Mouse (Mus musculus): ENCODE measurements around the gene Sult1a1.

The Sult1a1 gene

GRCm38 (mm10) chr7:126659771-126660170, 16.5 kb downstream of the Sult1a1 start:
- no peak for DNase-seq (ENCODE audit: low spot score)

DNA sequence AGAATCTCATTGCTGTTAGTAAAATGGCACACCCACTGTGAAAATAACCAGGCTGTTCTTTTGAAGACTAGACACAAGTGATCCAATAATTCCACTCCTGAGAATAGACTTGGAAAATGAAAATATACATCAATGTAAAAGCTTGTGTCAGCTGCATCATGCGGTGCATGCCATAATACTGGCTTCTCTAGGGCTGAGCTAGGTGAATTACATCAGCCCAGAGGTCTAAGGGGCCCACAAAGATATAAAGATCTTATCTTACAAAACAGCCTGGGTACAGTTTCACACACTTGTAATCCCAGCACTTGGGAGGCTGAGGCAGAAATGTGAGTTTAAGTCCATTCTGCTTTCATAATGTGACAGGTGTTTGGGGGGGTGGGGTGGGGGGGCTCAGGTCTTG, 18.7 kb downstream of the Sult1a1 start:
- DNase-seq (ENCODE audit: low spot score): no peak

GRCm38 (mm10) chr7:126655695-126656094, 20.5 kb downstream of the Sult1a1 start:
- DNase-seq (ENCODE audit: low spot score): no peak

DNA sequence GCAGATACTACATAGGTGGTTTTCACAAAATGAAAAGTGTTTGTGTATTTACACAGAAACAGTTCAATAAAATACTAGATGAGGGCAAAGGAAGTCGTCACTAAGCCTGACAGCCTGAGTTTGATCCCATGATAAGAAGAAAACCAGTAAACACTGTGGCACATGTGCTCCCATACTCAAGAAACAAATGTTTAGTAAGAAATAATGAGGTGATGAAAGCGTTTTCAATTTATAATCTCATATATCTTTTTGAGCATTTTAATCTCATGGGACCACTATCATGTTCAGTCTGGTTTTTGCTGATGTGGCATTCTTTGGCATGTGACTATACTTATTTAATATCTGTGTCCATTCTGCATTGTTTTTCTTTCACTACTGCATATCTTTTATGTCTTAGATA, 22.2 kb downstream of the Sult1a1 start:
- DNase-seq (ENCODE audit: low spot score): no peak

GRCm38 (mm10) chr7:126650852-126651251, 25.4 kb downstream of the Sult1a1 start:
- DNase-seq (ENCODE audit: low spot score): no peak

- peak; percentile 97 for DNase-seq (ENCODE audit: low spot score)
Observed at GRCm38 (mm10) chr7:126649231-126650051, 26.8 kb downstream of the Sult1a1 start, which contains the start of gene Sgf29. Sgf29 (plus strand) TSS chr7:126649309.

GRCm38 (mm10) chr7:126648486-126648885, 27.7 kb downstream of the Sult1a1 start:
- DNase-seq (ENCODE audit: low spot score): no peak

DNA sequence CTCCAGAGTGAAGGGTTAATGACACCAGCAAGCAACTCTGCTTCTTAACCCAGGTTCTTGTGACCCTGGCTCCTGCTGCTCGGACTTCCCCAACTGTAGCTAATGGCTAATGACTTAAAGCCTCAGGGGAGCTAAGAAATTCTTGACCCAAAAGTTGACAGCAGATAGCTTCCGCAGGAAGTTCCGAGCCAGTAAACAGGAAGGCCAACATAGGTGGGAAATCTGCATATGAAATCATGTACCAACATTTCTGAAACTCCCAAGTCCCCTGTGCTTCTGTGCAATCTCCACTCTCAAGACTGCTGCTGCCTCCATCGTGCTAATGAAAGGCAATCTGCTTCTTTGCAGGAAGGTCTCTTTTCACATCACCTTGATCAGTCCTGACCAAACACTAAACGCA, 30.5 kb downstream of the Sult1a1 start:
- no peak for DNase-seq (ENCODE audit: low spot score)

DNA sequence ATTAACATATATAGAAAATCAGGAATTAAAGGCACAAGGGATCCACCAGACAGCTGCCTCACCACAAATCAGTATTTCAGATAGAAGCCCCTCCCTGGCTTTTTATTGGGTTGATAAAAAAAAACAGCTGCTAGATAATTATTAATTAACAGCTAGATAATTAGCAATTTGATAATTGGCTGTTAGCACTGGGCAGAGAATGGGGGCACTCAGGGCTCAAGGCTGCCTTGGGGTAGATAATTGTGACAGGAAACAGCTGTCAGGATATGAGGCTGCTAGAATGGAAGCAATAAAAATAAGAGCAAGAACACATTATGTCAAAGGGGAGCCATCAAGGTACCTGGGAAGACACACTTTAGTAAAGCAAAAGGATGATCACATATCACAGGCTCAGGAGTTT, 31.3 kb downstream of the Sult1a1 start:
- no peak for DNase-seq (ENCODE audit: low spot score)

- DNase-seq (ENCODE audit: low spot score): no peak
Observed at GRCm38 (mm10) chr7:126644345-126644744, 31.9 kb downstream of the Sult1a1 start.

DNA sequence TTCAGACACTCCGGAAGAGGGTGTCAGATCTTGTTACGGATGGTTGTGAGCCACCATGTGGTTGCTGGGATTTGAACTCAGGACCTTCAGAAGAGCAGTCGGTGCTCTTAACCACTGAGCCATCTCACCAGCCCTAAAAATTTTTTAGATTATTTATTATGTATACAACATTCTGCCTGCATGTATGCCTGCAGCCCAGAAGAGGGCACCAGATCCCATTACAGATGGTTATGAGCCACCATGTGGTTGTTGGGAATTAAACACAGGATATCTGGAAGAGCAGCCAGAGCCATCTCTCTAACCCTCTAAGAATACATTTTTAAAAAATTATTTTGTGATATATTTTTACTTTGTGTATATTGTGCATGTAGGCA, 33.0 kb downstream of the Sult1a1 start:
- DNase-seq (ENCODE audit: low spot score): peak; percentile 64

DNA sequence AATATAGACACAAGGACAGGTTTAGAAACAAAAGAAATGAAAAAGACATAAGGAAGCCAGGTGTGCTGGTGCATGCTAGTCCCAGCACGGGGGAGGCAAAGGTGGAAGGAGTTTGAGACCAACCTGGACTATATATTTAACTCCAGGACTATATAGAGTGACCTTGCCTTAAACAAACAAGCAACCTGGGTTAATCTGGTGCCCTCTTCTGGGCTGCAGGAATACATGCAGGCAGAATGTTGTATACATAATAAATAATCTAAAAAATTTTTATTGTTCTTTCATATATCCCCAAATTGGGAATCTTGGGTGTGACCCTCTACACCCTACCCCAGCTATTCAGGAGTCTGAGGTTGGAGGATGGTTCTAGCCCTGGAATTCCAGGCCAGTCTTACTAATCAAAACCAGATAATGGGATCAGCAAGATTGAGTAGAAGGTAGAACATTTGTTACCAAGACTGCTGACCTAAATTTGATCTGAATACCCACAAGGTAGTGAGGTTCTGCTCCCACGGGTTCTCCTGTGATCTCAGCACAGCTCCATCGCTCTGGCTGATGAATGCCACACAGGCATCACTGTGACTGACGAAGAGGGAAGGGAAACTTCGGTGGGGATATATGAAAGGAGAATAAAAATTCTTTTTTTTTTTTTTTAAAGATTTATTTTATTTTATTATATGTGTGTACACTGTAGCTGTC, 33.5 kb downstream of the Sult1a1 start:
- DNase-seq (ENCODE audit: low spot score): no peak

GRCm38 (mm10) chr7:126636733-126637520, 39.3 kb downstream of the Sult1a1 start:
- peak; percentile 50 for DNase-seq (ENCODE audit: low spot score)

DNA sequence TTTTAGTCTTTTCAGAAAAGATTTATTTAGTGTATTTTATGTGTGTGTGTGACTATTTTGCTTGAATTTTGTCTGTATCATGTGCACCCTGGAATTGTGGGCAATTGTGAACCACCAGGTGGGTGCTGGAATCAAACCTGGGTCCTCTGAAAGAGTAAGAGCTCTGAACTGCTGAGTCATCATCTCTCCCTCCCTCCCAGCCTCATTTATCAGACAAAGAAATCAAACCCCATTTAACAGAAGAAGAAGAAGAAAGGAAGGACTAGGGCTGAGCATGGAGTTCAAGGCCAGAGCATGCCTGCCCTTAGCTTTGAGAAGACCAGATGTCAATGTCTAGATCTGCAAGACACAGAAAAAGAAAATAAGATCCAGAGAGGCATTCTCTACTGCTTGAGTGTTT, 40.9 kb downstream of the Sult1a1 start:
- DNase-seq (ENCODE audit: low spot score): no peak

DNA sequence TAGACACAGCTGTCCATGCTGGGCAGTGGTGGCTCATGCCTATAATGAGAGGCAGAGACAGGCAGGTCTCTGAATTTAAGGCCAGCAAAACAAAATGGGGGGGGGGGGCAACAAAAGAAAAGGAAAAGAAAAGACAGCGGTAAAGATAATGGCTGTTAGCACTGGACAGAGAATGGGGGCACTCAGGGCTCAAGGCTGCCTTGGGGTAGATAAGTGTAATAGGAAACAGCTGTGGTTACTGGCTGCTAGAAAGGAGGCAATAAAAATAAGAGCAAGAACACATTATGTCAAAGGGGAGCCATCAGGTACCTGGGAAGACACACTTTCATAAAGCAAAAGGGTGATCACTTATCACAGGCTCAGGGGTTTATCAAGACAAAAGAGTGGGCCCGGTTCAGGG, 43.8 kb downstream of the Sult1a1 start:
- no peak for DNase-seq (ENCODE audit: low spot score)

- DNase-seq (ENCODE audit: low spot score): no peak
Observed at GRCm38 (mm10) chr7:126630824-126631518, 45.3 kb downstream of the Sult1a1 start, which contains the start of gene Nupr1. Nupr1 (minus strand) TSS chr7:126630861.

GRCm38 (mm10) chr7:126629915-126630314, 46.3 kb downstream of the Sult1a1 start:
- DNase-seq (ENCODE audit: low spot score): no peak

GRCm38 (mm10) chr7:126628111-126628510, 48.1 kb downstream of the Sult1a1 start:
- DNase-seq (ENCODE audit: low spot score): no peak

GRCm38 (mm10) chr7:126625807-126626600, 50.2 kb downstream of the Sult1a1 start:
- DNase-seq (ENCODE audit: low spot score): no peak

DNA sequence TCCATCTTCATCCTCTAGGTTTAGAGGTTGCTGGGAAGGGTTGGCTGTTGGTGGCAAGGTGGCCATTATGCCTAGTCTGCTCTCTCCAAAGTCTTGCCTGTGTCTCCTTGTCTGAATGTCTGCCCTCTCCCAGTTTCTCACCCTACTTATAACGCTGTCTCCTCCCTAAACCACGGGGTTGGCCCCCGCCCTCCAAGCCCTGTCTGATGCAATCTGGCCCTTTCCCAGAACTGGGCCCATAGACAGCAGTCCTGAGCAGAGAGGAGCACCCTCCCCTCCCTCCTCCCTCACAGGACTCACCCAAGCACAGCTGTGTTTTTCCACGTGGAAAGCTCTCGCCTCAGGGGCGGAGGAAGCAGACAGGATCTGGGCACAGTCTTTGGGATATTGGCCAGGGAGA, 50.9 kb downstream of the Sult1a1 start:
- DNase-seq (ENCODE audit: low spot score): peak; percentile 60

DNA sequence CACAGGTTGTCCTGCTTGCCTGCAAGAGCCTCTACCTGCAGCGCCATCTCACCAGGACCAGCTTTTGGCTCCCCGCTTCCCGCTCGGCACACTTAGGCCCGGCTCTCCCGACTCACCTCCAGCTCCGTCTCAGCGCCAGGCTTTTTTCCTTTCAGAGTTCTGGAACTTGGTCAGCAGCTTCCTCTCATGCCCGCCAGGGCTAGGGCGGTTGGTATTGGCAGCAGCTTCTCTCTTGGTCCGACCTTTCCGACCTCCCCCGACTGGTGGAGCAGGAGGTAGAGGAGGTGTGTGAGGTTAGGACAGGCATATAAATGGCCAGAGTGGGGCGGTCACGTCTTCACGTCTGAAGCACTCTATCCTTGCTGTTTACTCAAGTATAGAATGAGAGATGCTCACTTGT, 51.5 kb downstream of the Sult1a1 start:
- DNase-seq (ENCODE audit: low spot score): peak; percentile 41

Measured in testis, postnatal 10 days (tissue).